Mouse (Mus musculus): ENCODE data around the gene Gm14632.
"Not testable (repeated sequence)": the region's sequence is repeated elsewhere in the genome, so short reads cannot be mapped to it uniquely, and the experiment has no call there.

Gene Gm14632

GRCm38 (mm10) chrX:30329472-30329871, at the start of gene Gm14632:
TSS of gene Gm14632 (plus strand) at chrX:30329772.
- in situ Hi-C loops (cut with MboI, MseI): not testable (repeated sequence)

Data from regulatory T cell (primary cell).